Mouse (Mus musculus) heart, embryonic 12.5 days (tissue): ENCODE measurements around the gene Ndufv3. TPM values are rescaled to one million over a fixed set of nuclear protein-coding genes. Genes with fewer than 3 reads are reported as not detected.
"Not testable (repeated sequence)": the region's sequence is repeated elsewhere in the genome, so short reads cannot be mapped to it uniquely, and the experiment has no call there.

Experiments
- ATAC-seq: fragments of 200-750 bp; cut with Nextera tagmentation; 2 replicates; pipeline ENCODE4 v1.8.0; 2017; ENCODE audit warnings: moderate TSS enrichment, moderate library complexity; ENCODE audit not compliant: insufficient number of reproducible peaks, low FRiP score
- H3K27ac ChIP-seq: fragments of 300-500 bp; sonication (generic); 2 replicates; pipeline ENCODE4 v1.5.1; 2016; ENCODE audit warnings: mild to moderate bottlenecking, moderate library complexity; ENCODE audit not compliant: poor library complexity, severe bottlenecking
- H3K27me3 ChIP-seq: fragments of 300-500 bp; sonication (generic); replicated peaks from 2 replicates; pipeline ENCODE4 v1.6.1; 2016; ENCODE audit warnings: mild to moderate bottlenecking, moderate library complexity
- H3K36me3 ChIP-seq: fragments of 300-500 bp; sonication (generic); 2 replicates; pipeline ENCODE4 v1.6.1; 2016; ENCODE audit warnings: mild to moderate bottlenecking, moderate library complexity
- H3K4me1 ChIP-seq: fragments of 300-500 bp; sonication (generic); replicated peaks from 2 replicates; pipeline ENCODE4 v1.6.1; 2016; ENCODE audit warnings: mild to moderate bottlenecking
- H3K4me2 ChIP-seq: fragments of 300-500 bp; sonication (generic); 2 replicates; pipeline ENCODE4 v1.6.1; 2016; ENCODE audit warnings: mild to moderate bottlenecking, moderate library complexity
- H3K4me3 ChIP-seq: fragments of 300-500 bp; sonication (generic); 2 replicates; pipeline ENCODE4 v1.5.1; 2016; ENCODE audit warnings: mild to moderate bottlenecking
- H3K9ac ChIP-seq: fragments of 300-500 bp; sonication (generic); 2 replicates; pipeline ENCODE4 v1.6.1; 2016; ENCODE audit warnings: mild to moderate bottlenecking, moderate library complexity
- H3K9me3 ChIP-seq: fragments of 300-500 bp; sonication (generic); replicated peaks from 2 replicates; pipeline ENCODE4 v1.6.1; 2016; ENCODE audit warnings: mild to moderate bottlenecking, moderate library complexity
- WGBS: fragments of 180-500 bp; shearing (Covaris S2); methylation state at CpG from one replicate; pipeline ENCODE4 v1.1.7; 2016; 5-methylcytosine and 5-hydroxymethylcytosine counted together
- polyA plus RNA-seq: library from polyadenylated mRNA; unstranded; fragments of >200 nt; fragmentation: Nextera tagmentation; extraction: Ambion mirVana; gene quantifications from 2 replicates; pipeline ENCODE4 v1.2.1, GENCODE M21; 2016

Ndufv3 gene
- polyA plus RNA-seq, 1 experiment from 2014 or later: 510 TPM

- peak overlapping the region; percentile 77 for H3K9ac ChIP-seq
- H3K4me3 ChIP-seq: peak overlapping the region; percentile 87
- peak overlapping the region; percentile 25; the same call in 1 of the 2 replicates for H3K27ac ChIP-seq
- 24% methylated on average over 6 of the region's 6 CpGs for WGBS
- peaks cover 23% of the 10 kb centered on the region for H3K36me3 ChIP-seq
- peaks cover 9% of the 10 kb centered on the region for H3K4me1 ChIP-seq
- ATAC-seq: no peak
- no peaks in the 10 kb centered on the region for H3K9me3 ChIP-seq
- no peaks in the 10 kb centered on the region for H3K27me3 ChIP-seq
- peak overlapping the region; percentile 81 for H3K4me2 ChIP-seq
Observed at GRCm38 (mm10) chr17:31512593-31512992, 7.3 kb upstream of the Ndufv3 start.

DNA sequence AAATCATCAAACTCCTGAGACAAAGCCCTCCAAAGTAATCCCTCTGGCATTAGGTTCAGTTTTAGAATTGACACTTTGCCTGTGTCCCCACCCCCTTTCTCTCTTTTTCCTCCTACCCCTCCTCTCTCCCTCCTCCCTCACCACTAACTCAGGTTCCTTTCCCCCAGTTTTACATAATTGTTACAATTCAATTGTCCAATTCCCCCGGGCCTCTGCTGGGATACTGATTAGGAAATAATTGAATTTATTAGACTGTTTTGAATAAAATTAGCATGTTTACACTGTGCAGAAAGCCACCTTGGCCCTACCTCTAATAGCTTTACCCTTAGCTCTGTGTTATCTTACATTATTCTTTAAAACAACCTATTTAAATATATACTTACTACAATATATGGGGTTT is 5.2 kb upstream of the Ndufv3 start:
- H3K4me3 ChIP-seq: no peak overlapping the region
- no peak overlapping the region for H3K27ac ChIP-seq
- no peaks in the 10 kb centered on the region for H3K27me3 ChIP-seq
- H3K36me3 ChIP-seq: peaks cover 3% of the 10 kb centered on the region
- no peak for ATAC-seq
- WGBS: 58% methylated on average over 1 of the region's 1 CpGs
- H3K9ac ChIP-seq: no peak overlapping the region
- H3K4me1 ChIP-seq: peaks cover 14% of the 10 kb centered on the region
- H3K9me3 ChIP-seq: no peaks in the 10 kb centered on the region
- H3K4me2 ChIP-seq: no peak overlapping the region

- Histone ChIP-seq H3K4me3 (peak overlapping the region; percentile 83), H3K36me3 (peaks cover 22% of the 10 kb centered on the region), H3K9me3 (no peaks in the 10 kb centered on the region), H3K27ac (no peak overlapping the region; the same call in 1 of the 2 replicates), H3K4me2 (peak overlapping the region; percentile 78), H3K4me1 (peaks cover 26% of the 10 kb centered on the region), H3K27me3 (no peaks in the 10 kb centered on the region), H3K9ac (0 out of 2 replicates have a peak overlapping the region, but pooled peaks have one; percentile 36)
- WGBS: 2% methylated on average over 7 of the region's 7 CpGs
- peak; percentile 46 for ATAC-seq
Observed at GRCm38 (mm10) chr17:31519344-31519945, 470 bp upstream of the Ndufv3 start.

- Histone ChIP-seq H3K27ac (peak overlapping the region; percentile 84; the same call in 1 of the 2 replicates), H3K4me1 (peaks cover 26% of the 10 kb centered on the region), H3K9me3 (no peaks in the 10 kb centered on the region), H3K36me3 (peaks cover 31% of the 10 kb centered on the region), H3K4me2 (peak overlapping the region; percentile 78), H3K4me3 (peak overlapping the region; percentile 83), H3K27me3 (no peaks in the 10 kb centered on the region), H3K9ac (peak overlapping the region; percentile 89)
- ATAC-seq: no peak
- WGBS: 15% methylated on average over 3 of the region's 3 CpGs
Observed at GRCm38 (mm10) chr17:31520895-31521294, 980 bp downstream of the Ndufv3 start.

DNA sequence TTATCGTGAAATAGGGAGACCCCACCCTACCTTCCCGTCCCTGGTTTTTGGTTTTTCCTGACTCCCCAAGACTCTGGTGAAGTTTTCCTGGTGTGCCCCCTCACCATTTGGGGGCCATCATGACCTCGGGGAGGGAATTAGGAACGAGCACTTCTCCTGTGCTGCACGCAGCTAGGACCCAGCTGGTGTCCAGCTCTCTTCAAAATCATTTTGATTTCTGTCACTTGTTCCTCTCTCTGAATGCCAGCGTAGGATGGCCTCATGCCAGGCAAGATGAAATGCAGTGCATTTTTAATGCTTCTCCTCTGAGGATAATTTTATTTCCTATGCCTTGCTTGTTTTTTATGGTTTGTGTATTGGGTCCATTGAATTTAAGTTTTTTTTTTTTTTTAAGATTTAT is 2.0 kb downstream of the Ndufv3 start:
- Histone ChIP-seq H3K9ac (no peak overlapping the region), H3K4me2 (peak overlapping the region; percentile 26; the same call in 1 of the 2 replicates), H3K4me3 (no peak overlapping the region), H3K27ac (no peak overlapping the region), H3K4me1 (peaks cover 26% of the 10 kb centered on the region), H3K36me3 (peaks cover 38% of the 10 kb centered on the region), H3K9me3 (no peaks in the 10 kb centered on the region), H3K27me3 (no peaks in the 10 kb centered on the region)
- no peak for ATAC-seq
- 88% methylated on average over 6 of the region's 6 CpGs for WGBS

DNA sequence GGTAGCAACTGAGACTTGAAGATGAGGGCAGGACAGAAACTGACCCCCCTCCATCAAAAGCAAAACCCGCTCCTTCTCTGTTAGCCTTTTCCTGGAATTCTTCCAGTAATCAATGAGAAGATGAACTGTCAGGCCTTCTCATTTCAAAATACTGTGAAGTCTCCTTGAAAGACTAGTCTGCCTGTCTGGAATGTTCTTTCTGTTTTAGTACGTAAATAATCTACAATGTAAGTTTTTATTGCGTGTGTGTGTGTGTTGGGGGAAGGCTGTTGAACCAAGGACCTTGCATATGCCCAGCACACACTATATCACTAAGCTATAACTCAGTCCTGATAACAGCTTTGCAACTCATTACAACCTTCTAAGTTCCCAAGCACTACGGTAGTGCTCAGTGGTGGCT is 5.2 kb downstream of the Ndufv3 start:
- Histone ChIP-seq H3K27me3 (no peaks in the 10 kb centered on the region), H3K9me3 (no peaks in the 10 kb centered on the region), H3K4me1 (peaks cover 21% of the 10 kb centered on the region), H3K9ac (no peak overlapping the region), H3K36me3 (peaks cover 68% of the 10 kb centered on the region), H3K4me2 (no peak overlapping the region), H3K27ac (no peak overlapping the region), H3K4me3 (no peak overlapping the region)
- 91% methylated on average over 4 of the region's 4 CpGs for WGBS
- no peak for ATAC-seq

GRCm38 (mm10) chr17:31525816-31526215 is 5.9 kb downstream of the Ndufv3 start:
- H3K4me1 ChIP-seq: peaks cover 20% of the 10 kb centered on the region
- H3K4me3 ChIP-seq: no peak overlapping the region
- H3K36me3 ChIP-seq: peaks cover 73% of the 10 kb centered on the region
- ATAC-seq: peak; percentile 44; the same call in 1 of the 2 replicates
- 100% methylated on average over 3 of the region's 3 CpGs for WGBS
- H3K4me2 ChIP-seq: no peak overlapping the region
- no peaks in the 10 kb centered on the region for H3K9me3 ChIP-seq
- H3K27me3 ChIP-seq: no peaks in the 10 kb centered on the region
- H3K9ac ChIP-seq: no peak overlapping the region
- no peak overlapping the region for H3K27ac ChIP-seq

GRCm38 (mm10) chr17:31529314-31529713 is 9.4 kb downstream of the Ndufv3 start:
- Histone ChIP-seq H3K4me3 (no peak overlapping the region), H3K36me3 (peaks cover 68% of the 10 kb centered on the region), H3K4me1 (no peaks in the 10 kb centered on the region), H3K27ac (no peak overlapping the region), H3K9ac (no peak overlapping the region), H3K27me3 (no peaks in the 10 kb centered on the region), H3K9me3 (no peaks in the 10 kb centered on the region), H3K4me2 (no peak overlapping the region)
- no peak for ATAC-seq
- 47% methylated on average over 15 of the region's 15 CpGs for WGBS

DNA sequence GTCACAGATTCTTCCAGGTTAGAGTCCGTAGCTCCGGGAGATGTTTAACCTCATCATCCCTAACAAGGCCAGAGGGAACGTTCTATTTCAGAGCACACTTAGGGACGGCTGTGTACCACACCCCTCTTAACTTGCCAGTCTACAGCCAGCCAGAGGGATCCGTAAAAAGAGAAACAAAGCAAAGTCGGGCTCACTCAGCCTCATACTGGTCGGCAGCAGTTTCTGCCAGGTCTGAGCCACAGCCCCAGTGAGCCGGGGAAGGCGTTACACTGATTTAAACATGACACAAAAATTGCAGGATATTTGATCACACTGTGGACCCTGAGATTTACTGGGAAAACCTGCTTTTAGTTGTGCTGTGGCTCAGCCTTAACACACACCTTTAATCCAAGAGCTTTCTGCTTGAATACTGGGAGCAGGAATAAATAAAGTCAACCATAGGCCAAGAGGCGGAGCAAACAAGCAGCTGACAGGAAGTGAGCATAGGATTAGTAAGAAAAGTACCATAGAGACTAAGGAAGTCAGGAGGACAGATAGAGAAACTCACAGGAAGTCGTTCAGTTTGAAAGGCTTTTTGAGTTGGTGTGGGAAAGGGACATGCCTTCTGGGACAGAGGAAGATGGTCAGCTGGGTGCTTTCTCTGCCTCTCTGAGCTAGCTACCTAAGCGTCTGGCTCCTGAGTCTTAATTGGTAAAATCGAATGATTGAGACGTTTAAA is 11.7 kb downstream of the Ndufv3 start:
- no peak overlapping the region for H3K4me3 ChIP-seq
- ATAC-seq: no peak
- H3K4me2 ChIP-seq: no peak overlapping the region
- H3K27ac ChIP-seq: no peak overlapping the region
- no peaks in the 10 kb centered on the region for H3K9me3 ChIP-seq
- no peak overlapping the region for H3K9ac ChIP-seq
- H3K4me1 ChIP-seq: peaks cover 11% of the 10 kb centered on the region
- peaks cover 54% of the 10 kb centered on the region for H3K36me3 ChIP-seq
- WGBS: 78% methylated on average over 14 of the region's 14 CpGs
- no peaks in the 10 kb centered on the region for H3K27me3 ChIP-seq

DNA sequence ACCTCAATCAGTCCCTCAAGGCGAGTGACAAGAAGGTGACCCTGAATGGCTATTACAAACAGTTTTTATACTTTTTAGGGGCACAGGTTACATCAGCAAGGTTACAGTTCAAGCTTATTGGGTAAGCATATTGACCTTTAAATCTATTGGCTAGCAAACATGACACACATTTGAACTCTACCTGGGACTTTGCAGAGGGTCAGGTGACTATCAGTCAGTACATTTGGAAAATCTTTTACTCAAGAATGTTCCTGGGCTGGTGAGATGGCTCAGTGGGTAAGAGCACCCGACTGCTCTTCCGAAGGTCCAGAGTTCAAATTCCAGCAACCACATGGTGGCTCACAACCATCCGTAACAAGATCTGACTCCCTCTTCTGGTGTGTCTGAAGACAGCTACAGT is 12.4 kb downstream of the Ndufv3 start:
- H3K4me2 ChIP-seq, H3K9me3 ChIP-seq, H3K27me3 ChIP-seq, H3K4me3 ChIP-seq, ATAC-seq, H3K27ac ChIP-seq, H3K9ac ChIP-seq: not testable (repeated sequence)
- Histone ChIP-seq H3K36me3 (peaks cover 47% of the 10 kb centered on the region), H3K4me1 (peaks cover 11% of the 10 kb centered on the region)
- 89% methylated on average over 4 of the region's 4 CpGs for WGBS

GRCm38 (mm10) chr17:31535358-31535757 is 15.4 kb downstream of the Ndufv3 start:
- Histone ChIP-seq H3K9ac (no peak overlapping the region), H3K27me3 (no peaks in the 10 kb centered on the region), H3K4me3 (no peak overlapping the region), H3K36me3 (peaks cover 20% of the 10 kb centered on the region), H3K27ac (peak overlapping the region; percentile 47; the same call in 1 of the 2 replicates), H3K4me1 (peaks cover 11% of the 10 kb centered on the region), H3K9me3 (no peaks in the 10 kb centered on the region), H3K4me2 (no peak overlapping the region)
- no peak for ATAC-seq
- 60% methylated on average over 4 of the region's 4 CpGs for WGBS
